8 mouse cellular contexts compared by ENCODE assay signal in the genomic region with DNA sequence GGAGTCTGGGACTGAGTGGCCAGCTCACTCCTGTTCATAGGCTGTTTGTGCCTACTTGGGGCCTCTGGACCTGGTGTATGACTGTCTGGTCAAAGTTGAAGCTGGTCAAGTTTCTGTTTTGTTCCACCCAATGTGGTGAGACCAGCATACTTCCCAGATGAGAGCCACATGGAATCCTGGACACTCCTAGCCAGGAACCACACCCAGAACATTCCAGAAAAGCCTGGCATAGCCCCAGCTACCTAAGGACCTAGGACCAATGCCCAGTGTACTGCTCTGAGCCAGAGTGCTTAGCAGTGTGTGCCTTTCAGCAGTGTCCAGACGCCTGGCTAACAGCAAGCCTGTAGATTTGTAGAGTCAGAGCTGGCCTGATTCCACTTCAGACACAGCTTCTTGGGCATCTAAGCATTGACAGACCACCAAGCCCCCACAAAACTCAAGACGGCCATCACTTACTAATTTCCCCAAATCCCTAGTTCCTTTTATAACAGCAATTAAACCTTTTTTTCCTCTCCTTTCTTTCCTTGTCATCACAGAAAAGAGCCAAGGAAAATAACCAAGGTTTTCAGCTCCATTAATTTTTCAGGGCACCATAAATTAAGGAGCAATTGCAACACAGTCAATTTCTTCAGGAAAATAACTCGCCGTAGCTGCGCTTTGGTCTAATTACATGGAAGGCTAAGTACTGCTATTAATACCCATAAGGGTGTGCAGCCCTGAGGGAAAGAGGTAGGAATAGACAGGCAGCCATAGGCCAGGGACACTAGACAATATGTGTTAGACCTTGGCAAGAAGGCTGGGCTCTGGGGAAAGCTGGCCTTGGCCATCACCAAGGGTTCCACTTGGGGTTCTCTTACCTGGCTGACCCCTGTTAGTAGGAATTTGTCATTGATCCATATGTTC.
A peak's percentile ranks its signal among the peaks of the same experiment; 100 is the strongest.
DNase-seq lines count a peak whose midpoint lies in the region; ATAC-seq and TF ChIP-seq lines count a peak whose summit lies in the region.

No protein-coding gene starts in this region.

- H3K4me2 ChIP-seq in heart, postnatal 0 days (ENCODE audit: low read depth, low read length), result no peak overlapping the region

- no peak for ATAC-seq in cerebellum, adult (ENCODE audit: insufficient number of reproducible peaks, low FRiP score, low TSS enrichment)
- ATAC-seq in heart, postnatal 0 days (ENCODE audit: insufficient read depth, low read depth), result peak; percentile 89

- H3K9me3 ChIP-seq in heart, postnatal 0 days (replicated peaks; ENCODE audit: control insufficient read depth, low read length), result no peaks in the 10 kb centered on the region

- H3K27me3 ChIP-seq in heart, postnatal 0 days (ENCODE audit: control insufficient read depth, insufficient read depth, low read length), result no peaks in the 10 kb centered on the region

- WGBS in heart, postnatal 0 days, result 49% methylated on average over 5 of the region's 5 CpGs
- 69% methylated on average over 5 of the region's 5 CpGs for WGBS in lung, adult 2 months

- H3K4me3 ChIP-seq in heart, postnatal 0 days (ENCODE audit: low read depth, low read length), result no peak overlapping the region
- H3K4me3 ChIP-seq in lung, adult 2 months (replicated peaks; ENCODE audit: extremely low read depth, low read depth, low read length), result no peak overlapping the region

- no peak for TF ChIP-seq POLR2A in lung, adult 2 months (IDR thresholded peaks at IDR 0.05; ENCODE audit: borderline replicate concordance, extremely low read depth, low read depth, low read length)

- no peak for TF ChIP-seq EP300 in heart, postnatal 0 days (IDR thresholded peaks at IDR 0.05; ENCODE audit: low read depth)

- TF ChIP-seq CTCF in heart, postnatal 0 days (IDR thresholded peaks at IDR 0.05; ENCODE audit: low read depth), result no peak
- TF ChIP-seq CTCF in lung, adult 2 months (IDR thresholded peaks at IDR 0.05; ENCODE audit: insufficient read depth, low read length), result no peak

- peaks cover 23% of the 10 kb centered on the region for H3K4me1 ChIP-seq in heart, postnatal 0 days (ENCODE audit: control insufficient read depth, insufficient read depth)
- no peaks in the 10 kb centered on the region for H3K4me1 ChIP-seq in lung, adult 2 months (ENCODE audit: control insufficient read depth, insufficient read depth, low read length)

- H3K9ac ChIP-seq in heart, postnatal 0 days (replicated peaks; ENCODE audit: low read depth, low read length), result no peak overlapping the region

- H3K27ac ChIP-seq in heart, postnatal 0 days (ENCODE audit: low read depth), result peak overlapping the region; percentile 9

- peak; percentile 7 to 11 for DNase-seq in cerebellum, adult 18-20 months
- peak; percentile 17 to 24 for DNase-seq in cerebellum, postnatal 36 days
- peak; percentile 66 for DNase-seq in heart, postnatal 0 days (ENCODE audit: low spot score)
- DNase-seq in lung, adult 2 months, result peak; percentile 78
- no peak for DNase-seq in thymus, postnatal 4 days
- no peak for DNase-seq in left cerebral cortex, adult 11 months (ENCODE audit: low spot score)
- no peak for DNase-seq in thymus, postnatal 36 days

- no peaks in the 10 kb centered on the region for H3K36me3 ChIP-seq in heart, postnatal 0 days (replicated peaks; ENCODE audit: control insufficient read depth, insufficient read depth, low read length)

Comparison
In these comparisons a context has a peak if more than half of its experiments do, and no peak if none do; other contexts are left out.
1. DNase-seq: peak in cerebellum, adult 18-20 months (2 of 2), cerebellum, postnatal 36 days (2 of 2), heart, postnatal 0 days (single experiment) and lung, adult 2 months (single experiment); none in thymus, postnatal 4 days (single experiment), left cerebral cortex, adult 11 months (single experiment) and thymus, postnatal 36 days (0 of 2).